Mouse (Mus musculus) spleen, adult 2 months (tissue): ENCODE measurements around the gene Tfeb. TPM values are rescaled to one million over a fixed set of nuclear protein-coding genes. Genes with fewer than 3 reads are reported as not detected.

Experiments
- DNase-seq, 2 experiments: peaks; one replicate each; pipeline versions ENCODE4 v3.0.0 to v3.0.0-alpha.2; 2012 to 2021; ENCODE audit warnings: low spot score in 2 of 2, low read depth in 1 of 2
- H3K27ac ChIP-seq: fragments of 200-500 bp; 2 replicates; pipeline ENCODE4 v1.5.1; 2012; ENCODE audit warnings: low read length, inconsistent platforms; ENCODE audit not compliant: insufficient read depth
- H3K27me3 ChIP-seq: fragments of 200-500 bp; 2 replicates; pipeline ENCODE4 v1.6.1; 2012; ENCODE audit warnings: mild to moderate bottlenecking, moderate library complexity, low read length, inconsistent platforms; ENCODE audit not compliant: control insufficient read depth, insufficient read depth
- H3K36me3 ChIP-seq: fragments of 200-500 bp; 2 replicates; pipeline ENCODE4 v1.6.1; 2012; ENCODE audit warnings: mild to moderate bottlenecking, low read length, inconsistent platforms; ENCODE audit not compliant: control insufficient read depth, insufficient read depth
- H3K4me1 ChIP-seq: fragments of 200-500 bp; 2 replicates; pipeline ENCODE4 v1.6.1; 2011; ENCODE audit warnings: inconsistent platforms; ENCODE audit not compliant: control insufficient read depth, insufficient read depth, insufficient read length
- H3K4me3 ChIP-seq: fragments of 200-500 bp; 2 replicates; pipeline ENCODE4 v1.5.1; 2011; ENCODE audit warnings: mild to moderate bottlenecking, inconsistent platforms; ENCODE audit not compliant: insufficient read depth, insufficient read length; ENCODE audit errors: extremely low read depth
- CTCF ChIP-seq: fragments of 200-500 bp; IDR thresholded peaks from 2 replicates; pipeline ENCODE4 v1.5.1; 2011; ENCODE audit warnings: mild to moderate bottlenecking, inconsistent platforms; ENCODE audit not compliant: insufficient read depth, insufficient read length, insufficient replicate concordance; ENCODE audit errors: extremely low read depth
- POLR2A ChIP-seq: fragments of 200-500 bp; IDR thresholded peaks from 2 replicates; pipeline ENCODE4 v1.6.1; 2011; ENCODE audit warnings: low read depth, low read length, inconsistent platforms
- WGBS: fragments of 180-500 bp; shearing (Covaris S2); methylation state at CpG from one replicate; pipeline ENCODE4 v1.1.7; 2018; 5-methylcytosine and 5-hydroxymethylcytosine counted together
- polyA plus RNA-seq: library from polyadenylated mRNA; depleted of rRNA; stranded (reverse); fragments of >200 nt; gene quantifications from 2 replicates; pipeline ENCODE4 v1.2.3, GENCODE M21; 2012

Gene Tfeb
- polyA plus RNA-seq, 1 experiment, result 110 TPM

DNA sequence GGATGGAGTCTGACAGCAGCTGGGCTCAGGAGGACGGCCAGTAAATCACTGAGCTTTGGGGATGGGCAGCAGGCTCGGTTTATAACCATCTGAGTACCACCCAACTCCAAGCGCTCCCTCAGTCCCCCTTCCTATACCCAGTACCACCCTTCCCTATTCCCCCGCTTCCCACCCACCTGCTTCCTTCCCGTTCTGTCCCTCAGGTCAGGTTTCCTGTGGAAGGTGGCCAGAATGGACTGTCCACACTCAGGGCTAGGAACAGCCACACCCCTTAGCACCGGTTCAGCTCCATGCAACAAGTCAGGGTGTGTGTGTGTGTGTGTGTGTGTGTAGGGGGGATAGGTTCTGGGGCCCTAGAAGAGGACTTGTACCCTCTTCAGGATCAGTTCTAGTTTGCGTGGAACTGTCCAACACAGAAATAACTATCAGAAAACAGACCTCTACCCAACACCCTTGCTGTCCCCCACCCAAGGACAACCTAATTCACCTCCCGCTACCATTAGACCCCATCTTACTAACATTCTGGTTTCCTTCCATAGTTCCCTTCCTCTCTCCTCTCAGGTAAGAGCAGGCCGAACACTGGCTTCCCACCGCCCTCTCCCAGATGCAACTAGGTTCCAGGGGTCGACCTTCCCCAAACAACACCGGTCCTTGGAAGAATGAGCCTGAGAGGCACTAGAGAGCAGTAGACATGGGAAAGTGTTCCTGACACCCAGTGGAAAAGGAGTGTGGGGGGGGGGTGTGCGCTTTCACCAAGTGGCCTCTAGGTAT lies 43.0 kb upstream of the Tfeb start:
- Histone ChIP-seq H3K4me3 (peak overlapping the region; percentile 64; the same call in 1 of the 2 replicates), H3K4me1 (peaks cover 4% of the 10 kb centered on the region; the same call in 1 of the 2 replicates), H3K36me3 (no peaks in the 10 kb centered on the region), H3K27ac (no peak overlapping the region), H3K27me3 (peaks cover 3% of the 10 kb centered on the region; the same call in 1 of the 2 replicates)
- DNase-seq, result no peak
- TF ChIP-seq CTCF, result no peak
- no peak for TF ChIP-seq POLR2A
- WGBS, result 67% methylated on average over 13 of the region's 13 CpGs

DNA sequence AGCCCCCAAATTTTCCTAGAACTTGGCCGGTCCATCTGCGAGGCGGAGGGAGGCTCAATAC lies 42.6 kb upstream of the Tfeb start, which contains the start of gene Gm21981:
Gene Gm21981, minus strand, starts transcription at position 14 of the 61 bp plus-strand sequence.
- no peak for DNase-seq
- H3K27ac ChIP-seq, result no peak within 1 kb of the TSS
- H3K4me1 ChIP-seq, result 0 out of 2 replicates have a peak, but pooled peaks cover under 1% of the 10 kb centered on the region
- TF ChIP-seq POLR2A, result no peak
- no peak for TF ChIP-seq CTCF
- peaks cover 3% of the 10 kb centered on the region; the same call in 1 of the 2 replicates for H3K27me3 ChIP-seq
- H3K4me3 ChIP-seq, result peak within 1 kb of the TSS; percentile 64
- H3K36me3 ChIP-seq, result no peaks in the 10 kb centered on the region
- 4% methylated on average over 3 of the region's 3 CpGs for WGBS

DNA sequence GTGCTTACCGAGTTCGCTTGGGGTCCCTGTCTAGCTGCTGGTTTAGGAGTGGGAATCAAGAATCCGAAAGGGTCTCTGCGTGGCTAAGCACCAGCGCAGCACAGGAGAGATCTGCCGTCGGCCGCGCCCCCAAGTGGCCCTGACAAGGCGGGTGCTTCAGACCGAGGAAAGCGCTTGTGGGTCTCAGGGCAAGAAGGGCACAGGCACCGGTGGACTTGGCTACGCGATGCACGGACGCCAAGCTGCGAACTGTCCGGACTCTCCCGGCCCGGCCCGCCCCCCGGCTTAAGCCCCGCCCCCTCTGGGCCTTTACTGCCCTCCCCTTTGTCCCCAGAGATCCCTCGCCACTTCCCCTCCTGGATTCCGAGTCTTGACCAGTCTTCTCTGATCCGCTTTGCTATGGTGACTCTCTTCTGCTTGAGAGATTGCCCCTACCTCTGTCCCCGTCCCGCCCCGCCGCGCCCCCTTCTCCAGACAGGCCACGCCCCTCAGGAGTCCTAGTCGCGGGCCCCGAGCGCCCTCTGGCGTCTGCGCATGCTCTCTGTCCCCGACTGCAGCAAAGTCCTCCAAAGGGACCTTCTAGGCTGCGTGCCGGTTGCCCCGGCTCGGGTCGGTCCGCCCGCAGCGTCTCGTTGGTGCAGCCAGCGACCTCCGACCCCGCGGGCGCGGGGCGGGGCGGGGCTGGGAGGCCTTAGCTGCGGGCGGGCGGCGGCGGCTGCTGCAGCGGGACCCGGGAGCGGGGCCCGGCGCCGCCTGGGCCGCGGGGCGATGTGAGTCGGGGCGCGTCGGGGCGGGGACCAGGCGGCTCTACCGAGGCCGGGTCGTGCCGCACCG lies 42.1 kb upstream of the Tfeb start, which contains the start of gene Prickle4:
Gene Prickle4, minus strand, starts transcription at position 234 of the 834 bp plus-strand sequence.
- DNase-seq, result peak; percentile 73 to 94
- no peaks in the 10 kb centered on the region for H3K4me1 ChIP-seq
- no peaks in the 10 kb centered on the region for H3K36me3 ChIP-seq
- no peak for TF ChIP-seq POLR2A
- TF ChIP-seq CTCF, result peak; percentile 94
- H3K27ac ChIP-seq, result no peak within 1 kb of the TSS
- peaks cover 3% of the 10 kb centered on the region; the same call in 1 of the 2 replicates for H3K27me3 ChIP-seq
- H3K4me3 ChIP-seq, result peak within 1 kb of the TSS; percentile 64
- WGBS, result 1% methylated on average over 78 of the region's 82 CpGs

DNA sequence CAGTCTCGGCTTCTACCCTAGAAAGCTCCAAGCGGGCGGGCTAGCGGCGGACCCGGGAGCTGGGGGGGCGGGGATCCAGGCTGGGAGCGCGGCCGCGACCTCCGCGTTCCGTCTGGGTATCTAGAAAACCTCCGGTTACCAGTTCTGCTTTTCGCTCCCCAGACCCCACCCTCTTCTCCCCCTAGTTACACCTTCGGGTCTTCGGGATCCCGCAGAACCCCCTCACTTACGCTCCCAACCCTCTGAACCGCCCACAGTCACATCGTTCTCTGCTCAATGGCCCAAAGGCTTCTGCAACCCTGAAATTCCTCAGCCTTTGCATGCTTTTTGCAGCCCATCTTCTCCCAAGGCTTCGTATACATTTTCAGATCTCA lies 41.5 kb upstream of the Tfeb start:
- Histone ChIP-seq H3K36me3 (no peaks in the 10 kb centered on the region), H3K27me3 (peaks cover 3% of the 10 kb centered on the region; the same call in 1 of the 2 replicates), H3K4me1 (no peaks in the 10 kb centered on the region), H3K4me3 (peak overlapping the region; percentile 64), H3K27ac (no peak overlapping the region)
- TF ChIP-seq CTCF, result no peak
- no peak for TF ChIP-seq POLR2A
- 2% methylated on average over 16 of the region's 23 CpGs for WGBS
- no peak for DNase-seq

DNA sequence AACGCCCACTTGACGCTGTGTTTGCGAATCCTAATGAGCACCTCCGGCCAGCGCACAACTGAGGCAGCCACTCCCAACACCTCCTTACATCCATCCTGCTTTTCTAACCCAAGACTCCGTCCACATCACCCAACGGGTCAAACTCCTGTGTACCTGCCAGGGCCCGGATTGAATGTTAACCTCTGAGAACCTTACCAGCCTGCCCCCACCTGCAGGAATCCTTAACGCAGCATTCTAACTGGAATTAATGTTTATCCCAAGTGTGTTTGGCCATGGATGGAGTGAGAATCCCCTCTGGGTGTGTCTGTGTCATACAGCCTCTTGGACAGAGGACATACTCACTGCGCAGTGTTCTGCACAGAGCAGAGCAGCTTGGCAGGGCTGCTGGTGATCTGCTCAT lies 38.7 kb upstream of the Tfeb start:
- H3K27ac ChIP-seq, result no peak overlapping the region

DNA sequence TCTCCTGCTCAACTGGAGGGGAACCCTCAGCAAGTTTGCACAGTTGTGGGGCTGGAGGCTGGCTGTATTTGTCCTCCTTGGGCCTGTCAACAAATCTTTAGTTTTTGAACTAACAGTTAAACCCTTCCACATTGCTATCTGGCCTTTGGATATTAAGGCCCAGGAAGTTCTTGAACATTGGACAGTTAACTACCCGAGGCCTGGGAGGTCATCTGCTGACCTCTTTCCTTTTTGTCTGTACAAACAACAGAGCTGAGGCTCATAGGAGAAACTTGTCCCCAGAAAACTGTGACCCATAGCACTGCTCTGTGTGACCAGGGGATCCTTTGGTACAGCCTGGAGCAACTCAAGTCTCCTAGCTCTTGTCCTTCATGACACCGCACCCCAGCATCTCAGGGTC lies 37.8 kb upstream of the Tfeb start:
- 86% methylated on average over 2 of the region's 2 CpGs for WGBS
- no peak for DNase-seq

More for the DNA sequence above, 38.7 kb upstream of the Tfeb start:
- no peaks in the 10 kb centered on the region for H3K4me1 ChIP-seq
- 93% methylated on average over 10 of the region's 10 CpGs for WGBS
- H3K27me3 ChIP-seq, result peaks cover 3% of the 10 kb centered on the region; the same call in 1 of the 2 replicates
- DNase-seq, result no peak
- TF ChIP-seq POLR2A (no peak), CTCF (no peak)
- H3K4me3 ChIP-seq, result no peak overlapping the region
- no peaks in the 10 kb centered on the region for H3K36me3 ChIP-seq

DNA sequence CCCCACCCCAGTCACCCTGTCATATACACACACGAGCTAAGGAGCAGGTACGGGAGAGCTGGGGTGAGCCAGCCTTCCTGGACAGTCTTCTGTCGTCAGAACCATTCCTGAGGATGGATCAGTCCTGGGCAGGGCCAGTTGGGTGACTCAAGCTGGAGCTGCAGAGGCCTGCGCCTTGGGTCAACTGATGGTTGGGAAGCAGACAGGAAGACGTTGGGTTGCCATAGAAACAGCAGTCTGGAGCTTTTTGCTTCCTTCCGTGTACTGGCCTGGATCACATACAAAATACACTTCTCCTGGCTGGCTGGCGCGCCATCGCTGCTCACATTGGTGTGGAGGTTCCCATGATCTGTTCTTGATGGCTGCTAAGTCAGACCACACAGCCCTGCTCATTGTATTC lies 35.0 kb upstream of the Tfeb start:
- Histone ChIP-seq H3K4me3 (no peak overlapping the region), H3K4me1 (no peaks in the 10 kb centered on the region), H3K36me3 (no peaks in the 10 kb centered on the region), H3K27me3 (no peaks in the 10 kb centered on the region), H3K27ac (no peak overlapping the region)
- no peak for DNase-seq
- 91% methylated on average over 9 of the region's 9 CpGs for WGBS
- TF ChIP-seq CTCF (no peak), POLR2A (no peak)

More for the DNA sequence above, 37.8 kb upstream of the Tfeb start:
- H3K27ac ChIP-seq, result no peak overlapping the region
- no peaks in the 10 kb centered on the region for H3K4me1 ChIP-seq
- peaks cover 3% of the 10 kb centered on the region; the same call in 1 of the 2 replicates for H3K27me3 ChIP-seq
- no peak overlapping the region for H3K4me3 ChIP-seq
- TF ChIP-seq CTCF (no peak), POLR2A (no peak)
- no peaks in the 10 kb centered on the region for H3K36me3 ChIP-seq
